Mouse (Mus musculus) thymus, adult 2 months (tissue): ENCODE measurements at regions not wholly inside any gene's neighbourhood (a gene's known extent, or its start where the extent isn't known, plus 50 kb on each side); places are given as distances from the start of the nearest gene placed in this dataset.

Experiments
- CTCF ChIP-seq: fragments of 200-500 bp; IDR thresholded peaks from 2 replicates; pipeline ENCODE4 v1.5.1; 2012; ENCODE audit warnings: mild to moderate bottlenecking, control low read depth, low read length, moderate library complexity, borderline replicate concordance; ENCODE audit not compliant: control insufficient read depth, poor library complexity, insufficient read depth; ENCODE audit errors: extremely low read depth
- POLR2A ChIP-seq: fragments of 200-500 bp; IDR thresholded peaks from 2 replicates; pipeline ENCODE4 v1.6.1; 2012; ENCODE audit warnings: mild to moderate bottlenecking, low read length, control low read depth, moderate library complexity; ENCODE audit not compliant: control insufficient read depth, poor library complexity, insufficient read depth; ENCODE audit errors: extremely low read depth

GRCm38 (mm10) chr9:48059549-48060165 is 102.2 kb upstream of the Nxpe4 start:
- TF ChIP-seq CTCF (no peak), POLR2A (no peak)
